Mouse (Mus musculus) left cerebral cortex, postnatal 10 days (tissue): ENCODE results near the gene Gm49395. TPM values are rescaled to one million over a fixed set of nuclear protein-coding genes. Genes with fewer than 3 reads are reported as not detected.
A peak's percentile ranks its signal among the peaks of the same experiment; 100 is the strongest.

Experiments
- DNase-seq, 2 experiments: peaks; one replicate each; pipeline ENCODE4 v3.0.0; 2021 to 2022; ENCODE audit warnings: low spot score in 2 of 2, mixed read lengths in 1 of 2; ENCODE audit errors: extremely low spot score in 1 of 2
- intact Hi-C: fragments of 180-260 bp; cut with DNase I; formaldehyde crosslinking; loops from one replicate; pipeline ENCODE4 v1.15.1; 2025
- total RNA-seq, 2 experiments: library from RNA; stranded (reverse); gene quantifications; 2 replicates each; pipeline ENCODE4 v1.2.3; 2021

Gm49395 gene
- 1 to 10 TPM; 1.5 to 5.6 TPM for total RNA-seq

GRCm38 (mm10) chr13:115101355-115102191, at the start of gene Gm49395, which contains the start of gene Itga1:
TSS of gene Gm49395 (minus strand) at chr13:115101921.
TSS of gene Itga1 (minus strand) at chr13:115101964.
- DNase-seq = peak; percentile 8 to 93
- intact Hi-C loops = loop anchor here (10.0 kb wide), 1 partner anchor 113 kb away; no protein-coding TSS in a partner anchor

- no peak for DNase-seq
- intact Hi-C loops = no loop called here
Observed at GRCm38 (mm10) chr13:115150602-115151001, 48.9 kb upstream of the Gm49395 start.

DNA sequence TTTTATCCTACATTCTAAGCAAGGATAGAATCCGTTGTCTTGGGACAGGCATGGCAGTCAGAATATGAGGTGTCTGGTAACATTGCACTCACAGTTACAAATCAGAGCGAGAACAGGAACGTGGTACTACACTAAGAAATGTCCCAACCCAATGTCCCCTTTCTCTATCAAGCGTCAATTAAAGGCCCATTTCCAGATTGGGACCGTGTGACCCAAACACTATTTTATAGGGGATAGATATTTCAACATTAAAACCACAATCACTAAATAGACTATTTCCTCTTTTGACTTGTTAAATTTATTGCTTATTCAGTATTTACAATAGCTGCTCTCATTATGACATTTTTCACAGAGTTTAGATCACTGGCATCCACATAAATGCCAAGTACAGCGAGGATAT, 48.1 kb upstream of the Gm49395 start:
- intact Hi-C loops = no loop called here
- no peak for DNase-seq

- intact Hi-C loops = no loop called here
Observed at GRCm38 (mm10) chr13:115143575-115143974, 41.9 kb upstream of the Gm49395 start.

DNA sequence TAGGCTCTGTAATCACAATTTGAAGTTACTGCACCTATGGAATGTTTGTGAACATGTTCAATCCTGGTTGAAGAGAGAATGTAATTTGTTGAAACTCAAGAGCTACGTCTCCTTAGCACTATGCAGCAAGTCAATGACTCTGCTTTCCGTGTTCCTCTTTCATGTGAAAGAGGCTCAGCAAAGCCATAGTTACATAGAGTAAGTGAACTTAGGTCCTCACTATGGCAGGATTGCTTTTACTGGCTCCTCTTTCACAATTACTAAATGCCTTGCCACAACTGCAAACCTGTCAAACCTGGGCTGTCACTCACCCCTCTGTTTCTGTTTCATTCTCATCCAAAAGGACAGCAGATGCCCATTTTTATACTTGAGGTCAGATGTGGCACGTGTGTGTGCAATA, 40.3 kb upstream of the Gm49395 start:
- DNase-seq = no peak
- intact Hi-C loops = no loop called here

More at GRCm38 (mm10) chr13:115143575-115143974, 41.9 kb upstream of the Gm49395 start:
- no peak for DNase-seq

DNA sequence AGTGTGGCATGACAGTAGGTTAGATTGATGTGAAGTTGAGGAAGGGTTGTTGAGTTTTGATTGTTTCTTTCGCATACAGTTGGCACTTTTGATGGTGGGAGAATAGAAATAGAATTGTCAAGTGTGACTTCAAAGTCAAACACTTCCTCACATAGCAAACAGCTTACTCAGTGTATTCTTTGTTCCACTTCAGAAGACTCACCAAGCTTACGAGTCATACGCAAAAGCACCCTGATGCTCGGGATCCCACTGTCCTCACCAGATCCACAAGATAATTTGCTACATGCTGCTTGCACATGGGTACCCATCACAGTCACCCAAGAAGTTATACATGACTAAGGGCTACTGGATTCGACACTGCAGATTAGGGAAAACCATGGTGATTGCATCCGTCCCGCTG, 36.8 kb upstream of the Gm49395 start:
- no peak for DNase-seq
- intact Hi-C loops = no loop called here

- intact Hi-C loops = no loop called here
- DNase-seq = no peak
Observed at GRCm38 (mm10) chr13:115136761-115137160, 35.0 kb upstream of the Gm49395 start.

DNA sequence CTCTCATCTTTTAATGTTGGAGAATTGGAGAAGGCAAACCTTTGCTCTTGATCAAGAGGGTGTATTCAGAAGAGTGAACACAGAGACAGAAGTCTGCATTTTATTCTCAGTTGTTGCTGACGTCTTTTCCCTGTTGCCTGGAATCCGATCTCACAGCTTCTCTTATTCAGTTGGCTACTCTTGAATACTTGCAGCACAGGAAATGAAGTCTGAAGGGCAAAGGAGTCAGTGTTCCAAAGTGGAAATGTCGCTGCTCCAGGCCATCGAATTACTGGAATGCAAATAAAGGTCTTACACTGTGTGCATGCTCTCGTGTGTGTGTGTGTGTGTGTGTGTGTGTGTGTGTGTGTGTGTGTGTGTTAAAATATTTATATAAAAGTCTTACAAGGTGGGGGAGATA, 30.7 kb upstream of the Gm49395 start:
- intact Hi-C loops = no loop called here
- no peak for DNase-seq

- intact Hi-C loops = no loop called here
- no peak for DNase-seq
Observed at GRCm38 (mm10) chr13:115131381-115131780, 29.7 kb upstream of the Gm49395 start.

DNA sequence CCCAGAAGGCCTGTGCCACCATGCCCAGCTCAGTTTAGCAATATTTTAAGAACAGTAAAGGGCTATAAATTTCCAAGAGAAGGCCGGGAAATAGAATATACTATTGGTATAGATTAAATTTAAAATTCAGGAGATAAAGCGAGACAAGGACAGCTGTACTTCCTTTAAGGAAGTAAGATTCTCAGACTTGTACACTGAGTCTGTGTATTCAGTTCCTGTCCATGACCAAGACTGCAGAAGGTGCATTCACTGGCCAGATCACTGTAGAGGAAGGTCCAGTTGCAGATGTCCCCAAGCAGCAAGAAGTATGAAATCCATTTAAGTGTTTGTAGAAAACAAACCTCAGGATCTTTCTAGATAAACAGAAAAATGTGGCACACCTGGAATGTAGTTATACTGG, 28.3 kb upstream of the Gm49395 start:
- intact Hi-C loops = no loop called here
- DNase-seq = no peak

GRCm38 (mm10) chr13:115127826-115128225, 26.1 kb upstream of the Gm49395 start:
- DNase-seq = no peak
- intact Hi-C loops = no loop called here

GRCm38 (mm10) chr13:115126534-115126933, 24.8 kb upstream of the Gm49395 start:
- no peak for DNase-seq
- intact Hi-C loops = no loop called here

DNA sequence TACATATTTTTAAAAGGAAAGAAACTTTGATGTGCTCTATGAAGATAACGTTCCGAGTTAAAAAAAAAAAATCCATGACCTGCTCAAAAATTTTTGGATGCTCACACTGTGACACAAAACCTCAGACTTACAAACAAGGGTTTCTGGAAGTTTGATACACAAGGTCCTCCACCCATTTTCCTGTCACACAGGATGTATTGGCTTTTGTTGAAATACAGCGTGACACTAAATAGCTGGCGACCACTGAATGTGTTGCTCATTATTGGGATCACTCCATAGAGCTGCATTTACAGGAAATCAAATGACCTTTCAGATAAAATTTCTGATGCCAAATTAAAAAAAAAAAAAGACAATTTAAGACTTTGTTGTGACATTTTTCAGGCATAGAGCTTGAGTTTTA, 23.4 kb upstream of the Gm49395 start:
- intact Hi-C loops = no loop called here

GRCm38 (mm10) chr13:115124521-115124920, 22.8 kb upstream of the Gm49395 start:
- intact Hi-C loops = no loop called here
- no peak for DNase-seq

More for the DNA sequence above, 23.4 kb upstream of the Gm49395 start:
- DNase-seq = no peak

- intact Hi-C loops = no loop called here
- no peak for DNase-seq
Observed at GRCm38 (mm10) chr13:115118756-115119155, 17.0 kb upstream of the Gm49395 start.

- no peak for DNase-seq
- intact Hi-C loops = no loop called here
Observed at GRCm38 (mm10) chr13:115118195-115118594, 16.5 kb upstream of the Gm49395 start.

DNA sequence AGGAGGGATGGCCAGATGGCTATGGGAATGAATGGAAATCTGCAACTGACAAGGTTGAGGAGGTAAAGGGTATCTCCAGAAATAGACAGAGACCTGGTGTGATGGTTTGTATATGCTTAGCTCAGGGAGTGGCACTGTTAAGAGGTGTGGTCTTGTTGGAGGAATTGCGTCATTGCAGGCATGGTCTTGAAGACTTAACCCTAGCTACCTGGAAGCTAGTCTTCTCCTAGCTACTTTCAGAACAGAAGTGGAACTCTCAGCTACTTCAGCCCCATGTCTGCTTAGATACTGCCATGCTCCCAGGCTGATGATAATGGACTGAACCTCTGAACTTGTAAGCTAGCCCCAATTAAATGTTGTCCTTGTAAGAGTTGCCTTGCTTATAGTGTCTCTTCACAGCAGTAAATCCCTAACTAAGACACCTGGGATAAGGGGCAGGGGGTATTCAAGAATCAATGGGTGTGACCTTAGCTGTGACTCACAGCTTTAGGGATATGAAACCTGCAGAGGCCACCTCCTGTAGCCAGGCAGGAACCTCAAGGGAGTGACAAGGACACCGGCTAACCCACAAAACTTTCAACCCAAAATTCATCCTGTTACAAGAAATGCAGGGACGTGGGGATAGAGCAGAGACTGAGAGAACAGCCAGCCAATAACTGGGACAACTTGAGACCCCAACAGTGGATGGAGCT, 15.4 kb upstream of the Gm49395 start:
- no peak for DNase-seq
- intact Hi-C loops = no loop called here

DNA sequence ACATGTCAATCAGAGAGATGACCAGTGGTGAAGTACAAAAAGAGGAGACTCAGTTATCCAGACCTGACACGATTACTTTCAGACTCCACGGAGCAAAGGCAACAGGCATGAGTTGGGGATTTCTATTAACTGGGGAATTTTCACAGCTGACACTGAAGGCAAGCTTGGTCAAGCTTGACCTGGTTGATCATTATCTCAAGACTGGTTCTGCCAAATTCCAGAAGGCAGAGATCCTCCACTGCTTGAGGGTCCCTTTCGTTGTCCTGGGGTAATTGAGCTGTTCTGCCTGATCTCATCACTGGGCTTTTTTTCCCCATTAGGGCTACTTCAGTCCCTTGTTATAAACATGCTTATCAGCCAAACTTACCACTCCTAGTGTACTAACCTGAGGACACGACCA, 7.9 kb upstream of the Gm49395 start:
- intact Hi-C loops = loop anchor here (10.0 kb wide), 1 partner anchor 105 kb away; no protein-coding TSS in a partner anchor
- DNase-seq = no peak

DNA sequence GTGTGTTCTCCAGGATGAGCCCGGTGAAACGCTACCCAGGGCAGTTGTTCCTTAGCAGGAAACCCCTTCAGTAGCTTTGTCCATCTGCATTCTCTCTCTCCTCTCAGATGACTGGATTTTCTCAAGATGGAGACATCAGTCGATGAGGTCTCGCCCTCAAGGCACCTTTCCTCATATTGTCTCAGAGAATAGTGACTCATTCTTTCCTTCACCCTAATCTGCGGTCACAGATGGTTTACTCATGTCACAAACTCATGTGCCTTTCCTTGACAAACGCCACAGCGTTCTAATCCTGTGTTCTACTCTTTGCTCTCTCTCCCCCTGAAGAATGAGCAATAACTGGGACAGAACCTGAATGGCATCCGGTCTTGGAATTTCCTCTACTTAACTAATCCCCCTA, 5.7 kb upstream of the Gm49395 start:
- DNase-seq = no peak
- intact Hi-C loops = loop anchor here (10.0 kb wide), 1 partner anchor 107 kb away; no protein-coding TSS in a partner anchor

DNA sequence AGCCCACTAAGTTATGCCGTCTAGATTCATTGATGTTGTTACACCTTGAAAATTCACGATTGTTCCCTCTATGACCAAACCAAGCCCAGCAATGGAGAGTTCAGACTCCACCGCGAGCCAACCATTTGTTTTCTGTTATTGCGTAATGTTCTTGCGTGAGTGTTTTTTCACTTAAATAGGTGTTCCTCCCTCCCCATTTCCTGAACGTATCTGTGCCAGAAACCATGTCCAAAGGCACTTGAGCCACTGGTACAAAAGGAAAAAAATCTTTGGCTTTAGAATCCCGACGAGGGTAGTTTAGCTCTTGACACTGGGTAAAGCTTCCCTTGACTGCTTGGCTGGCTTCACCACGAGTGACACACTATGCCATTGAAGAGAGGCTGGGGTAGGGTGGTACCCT, 4.5 kb upstream of the Gm49395 start:
- no peak for DNase-seq
- intact Hi-C loops = loop anchor here (10.0 kb wide), 1 partner anchor 109 kb away; no protein-coding TSS in a partner anchor
